Mouse (Mus musculus) gastrocnemius, postnatal 14 days (tissue): ENCODE results near the gene Vmn1r181. TPM values are rescaled to one million over a fixed set of nuclear protein-coding genes. Genes with fewer than 3 reads are reported as not detected.
"Not testable (repeated sequence)": the region's sequence is repeated elsewhere in the genome, so short reads cannot be mapped to it uniquely, and the experiment has no call there.

Experiments used
- DNase-seq: peaks from one replicate; pipeline ENCODE4 v3.0.0; 2021; ENCODE audit warnings: mixed read lengths
- intact Hi-C: fragments of 180-260 bp; cut with DNase I; formaldehyde crosslinking; loops from one replicate; pipeline ENCODE4 v1.15.1; 2025; ENCODE audit warnings: low total_unique reads
- long read RNA-seq, 2 experiments: library from polyadenylated mRNA; stranded (forward); transcript quantifications; one replicate each; pipeline ENCODE4 v2.0.0; 2021
- total RNA-seq, 2 experiments: library from RNA; stranded (reverse); gene quantifications; 2 replicates each; pipeline ENCODE4 v1.2.3; 2021

Vmn1r181 gene
- total RNA-seq = not detected
- long read RNA-seq, experiment 1 = 0 reads
- long read RNA-seq, experiment 2 = 0 reads

DNA sequence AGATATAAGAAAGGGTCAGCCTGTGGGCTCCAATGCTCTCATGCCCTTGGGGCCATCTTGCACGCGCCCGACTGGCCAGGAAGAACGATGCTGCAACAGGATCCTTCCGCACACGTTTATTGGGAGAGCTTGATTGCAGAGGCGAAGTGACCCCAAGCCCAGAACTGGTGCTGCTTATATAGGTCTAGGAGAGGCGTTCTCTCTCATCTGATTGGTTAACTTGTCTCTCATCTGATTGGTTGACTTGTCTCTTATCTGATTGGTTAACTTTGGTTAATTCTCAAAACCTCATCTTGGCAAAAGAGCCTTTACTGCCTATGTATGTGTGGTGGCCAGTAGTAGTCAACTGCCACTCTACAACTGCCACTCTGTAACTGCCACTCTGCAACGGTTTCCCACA is at the start of gene Vmn1r181:
TSS of gene Vmn1r181 (plus strand) at position 301 of the 400 bp plus-strand sequence.
- intact Hi-C loops, DNase-seq: not testable (repeated sequence)

DNA sequence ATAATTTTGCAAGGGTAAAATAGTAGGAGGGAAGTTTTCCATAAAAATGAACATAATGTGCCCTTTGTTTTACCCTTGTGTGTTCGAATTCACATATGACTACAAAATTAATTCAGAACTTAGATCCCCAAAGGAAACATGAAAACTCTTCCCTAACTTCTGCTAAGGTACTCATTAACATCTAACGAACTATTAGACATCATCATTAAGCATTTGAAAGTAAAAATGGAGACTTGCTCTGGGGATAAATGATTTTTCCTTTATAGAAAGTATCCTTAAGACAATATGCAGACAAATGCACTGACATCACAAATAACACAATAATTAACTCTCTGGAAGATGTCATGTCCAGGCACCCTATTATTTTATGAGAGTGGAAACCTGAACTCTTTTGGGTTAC is 47.7 kb upstream of the Vmn1r181 start, which contains the start of gene Vmn1r179:
TSS of gene Vmn1r179 (plus strand) at position 301 of the 400 bp plus-strand sequence.
- intact Hi-C loops = no loop called here
- DNase-seq = no peak

DNA sequence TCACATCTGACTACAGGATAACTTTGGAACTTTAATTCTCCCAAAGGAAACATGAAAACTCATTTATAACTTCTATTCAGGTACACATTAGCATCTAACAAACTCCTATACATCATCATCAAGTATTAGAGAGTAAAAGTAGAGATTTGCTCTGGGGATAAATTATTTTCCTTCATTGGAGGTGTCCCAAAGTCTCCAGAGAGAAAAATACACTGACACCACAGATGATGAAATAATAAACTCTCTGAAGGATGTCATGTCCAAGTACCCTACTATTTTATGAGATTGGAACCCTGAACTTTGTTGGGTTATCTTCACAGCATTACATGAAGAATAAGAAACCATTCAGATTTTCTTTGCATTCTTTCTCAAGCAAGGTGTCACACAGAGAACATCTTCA is 24.1 kb upstream of the Vmn1r181 start, which contains the start of gene Vmn1r180:
TSS of gene Vmn1r180 (plus strand) at position 301 of the 400 bp plus-strand sequence.
- intact Hi-C loops = no loop called here
- no peak for DNase-seq

DNA sequence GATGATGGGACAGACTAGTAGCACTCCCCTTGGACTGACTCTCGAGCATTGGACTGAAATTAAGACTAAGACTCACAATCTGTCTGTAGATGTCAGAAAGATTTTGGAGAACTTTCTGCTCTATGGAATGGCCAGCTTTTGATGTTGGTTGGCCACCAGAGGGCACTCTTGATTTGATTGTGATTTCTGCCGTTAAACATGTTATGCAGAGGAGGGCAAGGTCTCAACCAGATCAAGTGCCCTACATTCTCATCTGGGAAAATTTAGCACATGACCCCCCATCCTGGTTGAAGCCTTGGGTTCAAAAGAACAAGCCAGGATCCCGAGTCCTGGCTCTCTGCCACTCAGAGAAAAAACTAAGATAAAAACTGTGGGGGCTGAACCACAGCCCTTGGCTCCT is 6.4 kb upstream of the Vmn1r181 start:
- DNase-seq = not testable (repeated sequence)

DNA sequence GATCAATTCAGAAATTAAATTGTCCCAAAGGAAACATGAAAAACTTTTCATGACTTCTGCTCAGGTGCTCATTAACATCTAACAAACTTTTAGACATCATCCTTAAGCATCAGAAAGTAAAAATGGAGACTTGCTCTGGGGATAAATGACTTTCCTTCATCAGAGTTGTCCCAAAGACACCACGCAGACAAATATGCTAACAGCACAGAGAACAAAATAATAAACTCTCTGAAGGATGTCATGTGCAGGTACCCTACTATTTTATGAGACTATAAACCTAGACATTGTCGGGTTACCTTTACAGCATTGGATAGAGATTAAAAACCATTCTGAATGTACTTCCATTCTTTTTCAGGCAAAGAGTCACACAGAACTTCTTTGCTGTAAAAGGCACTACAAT is 27.0 kb downstream of the Vmn1r181 start, which contains the start of gene V1rd19:
TSS of gene V1rd19 (plus strand) at position 301 of the 400 bp plus-strand sequence.
- no peak for DNase-seq
- intact Hi-C loops = no loop called here

More for the DNA sequence above, 6.4 kb upstream of the Vmn1r181 start:
- intact Hi-C loops = not testable (repeated sequence)

Other genes starting within 250 kb of the Vmn1r181 start
- gene Vmn1r174, start 222.3 kb upstream of the Vmn1r181 start, total RNA-seq = not detected
- not detected for gene Vmn1r175, start 164.0 kb upstream of the Vmn1r181 start, total RNA-seq
- not detected for gene Vmn1r176, start 137.2 kb upstream of the Vmn1r181 start, total RNA-seq
- gene Vmn1r177, start 108.2 kb upstream of the Vmn1r181 start, total RNA-seq = not detected
- gene Vmn1r178, start 82.6 kb upstream of the Vmn1r181 start, total RNA-seq = not detected
- gene Vmn1r179, start 47.6 kb upstream of the Vmn1r181 start, total RNA-seq = not detected
- not detected for gene Vmn1r180, start 24.0 kb upstream of the Vmn1r181 start, total RNA-seq
- gene V1rd19, start 27.1 kb downstream of the Vmn1r181 start, total RNA-seq = not detected
- gene Vmn1r183, start 78.6 kb downstream of the Vmn1r181 start, total RNA-seq = not detected
- 1 to 10 TPM; 5.8 to 6.0 TPM for gene Zfp180, start 107.3 kb downstream of the Vmn1r181 start, total RNA-seq
- gene Zfp112, start 137.7 kb downstream of the Vmn1r181 start, total RNA-seq = 1 to 10 TPM; 2.7 to 3.5 TPM
- gene Zfp235, start 159.6 kb downstream of the Vmn1r181 start, total RNA-seq = 1 to 10 TPM; 3.8 to 4.0 TPM
- gene Zfp114, start 200.4 kb downstream of the Vmn1r181 start, total RNA-seq = under 1 TPM in 1 of 2 experiments, not detected in 1; 0.51 TPM
- gene Zfp111, start 236.8 kb downstream of the Vmn1r181 start, total RNA-seq = 1 to 10 TPM; 3.6 to 4.7 TPM